Mouse (Mus musculus): ENCODE results near the gene Duoxa1. TPM values are rescaled to one million over a fixed set of nuclear protein-coding genes. Genes with fewer than 3 reads are reported as not detected.

Duoxa1 gene
- total RNA-seq, 2 experiments from 2014 or later: 0.21 to 0.39 TPM

- peak in 1 of 2 experiments; percentile 64 for DNase-seq (ENCODE audit: extremely low spot score in 1 of 2, low spot score in 2 of 2)
- intact Hi-C loops (cut with DNase I): loop anchor here (5.0 to 10.0 kb wide), 2 partner anchors 109 to 254 kb away; no protein-coding TSS in a partner anchor
Measured at GRCm38 (mm10) chr2:122301081-122301920, 12.2 kb downstream of the Duoxa1 start.

GRCm38 (mm10) chr2:122300656-122301020 is 12.9 kb downstream of the Duoxa1 start:
- intact Hi-C loops (cut with DNase I): loop anchor here (5.0 to 10.0 kb wide), 2 partner anchors 108 to 254 kb away; no protein-coding TSS in a partner anchor
- no peak for DNase-seq (ENCODE audit: extremely low spot score in 1 of 2, low spot score in 2 of 2)

GRCm38 (mm10) chr2:122299911-122300655 is 13.4 kb downstream of the Duoxa1 start:
- no peak for DNase-seq (ENCODE audit: extremely low spot score in 1 of 2, low spot score in 2 of 2)
- intact Hi-C loops (cut with DNase I): loop anchor here (5.0 to 10.0 kb wide), 2 partner anchors 108 to 255 kb away; no protein-coding TSS in a partner anchor

GRCm38 (mm10) chr2:122298596-122299490 is 14.7 kb downstream of the Duoxa1 start, which contains the start of gene Duoxa2:
TSS of gene Duoxa2 (plus strand) at chr2:122298900.
- DNase-seq (ENCODE audit: extremely low spot score in 1 of 2, low spot score in 2 of 2): no peak
- intact Hi-C loops (cut with DNase I): no loop called here

- intact Hi-C loops (cut with DNase I): no loop called here
Measured at GRCm38 (mm10) chr2:122298096-122298499, 15.4 kb downstream of the Duoxa1 start, which contains the start of gene Duox2. TSS of gene Duox2 (minus strand) at chr2:122298449.

GRCm38 (mm10) chr2:122297271-122298095 is 16.0 kb downstream of the Duoxa1 start:
- no peak for DNase-seq (ENCODE audit: extremely low spot score in 1 of 2, low spot score in 2 of 2)
- intact Hi-C loops (cut with DNase I): no loop called here

More at GRCm38 (mm10) chr2:122298096-122298499, 15.4 kb downstream of the Duoxa1 start, which contains the start of gene Duox2:
- no peak for DNase-seq (ENCODE audit: extremely low spot score in 1 of 2, low spot score in 2 of 2)

- intact Hi-C loops (cut with DNase I): no loop called here
Measured at GRCm38 (mm10) chr2:122294916-122295315, 18.6 kb downstream of the Duoxa1 start.

GRCm38 (mm10) chr2:122286137-122286536 is 27.4 kb downstream of the Duoxa1 start:
- intact Hi-C loops (cut with DNase I): no loop called here

More at GRCm38 (mm10) chr2:122294916-122295315, 18.6 kb downstream of the Duoxa1 start:
- DNase-seq (ENCODE audit: extremely low spot score in 1 of 2, low spot score in 2 of 2): no peak

GRCm38 (mm10) chr2:122284091-122284490 is 29.4 kb downstream of the Duoxa1 start:
- intact Hi-C loops (cut with DNase I): no loop called here

More at GRCm38 (mm10) chr2:122286137-122286536, 27.4 kb downstream of the Duoxa1 start:
- DNase-seq (ENCODE audit: extremely low spot score in 1 of 2, low spot score in 2 of 2): no peak

GRCm38 (mm10) chr2:122278769-122279168 is 34.8 kb downstream of the Duoxa1 start:
- DNase-seq (ENCODE audit: extremely low spot score in 1 of 2, low spot score in 2 of 2): no peak
- intact Hi-C loops (cut with DNase I): no loop called here

More at GRCm38 (mm10) chr2:122284091-122284490, 29.4 kb downstream of the Duoxa1 start:
- DNase-seq (ENCODE audit: extremely low spot score in 1 of 2, low spot score in 2 of 2): no peak

GRCm38 (mm10) chr2:122266407-122267193 is 46.9 kb downstream of the Duoxa1 start:
- DNase-seq (ENCODE audit: extremely low spot score in 1 of 2, low spot score in 2 of 2): no peak
- intact Hi-C loops (cut with DNase I): no loop called here

GRCm38 (mm10) chr2:122264690-122265089 is 48.8 kb downstream of the Duoxa1 start:
- no peak for DNase-seq (ENCODE audit: extremely low spot score in 1 of 2, low spot score in 2 of 2)
- intact Hi-C loops (cut with DNase I): no loop called here

GRCm38 (mm10) chr2:122260729-122261128 is 52.8 kb downstream of the Duoxa1 start:
- intact Hi-C loops (cut with DNase I): no loop called here

GRCm38 (mm10) chr2:122255997-122256396 is 57.5 kb downstream of the Duoxa1 start:
- no peak for DNase-seq (ENCODE audit: extremely low spot score in 1 of 2, low spot score in 2 of 2)
- intact Hi-C loops (cut with DNase I): no loop called here

More at GRCm38 (mm10) chr2:122260729-122261128, 52.8 kb downstream of the Duoxa1 start:
- no peak for DNase-seq (ENCODE audit: extremely low spot score in 1 of 2, low spot score in 2 of 2)

Measured in left cerebral cortex, postnatal 10 days (tissue).